Mouse (Mus musculus) embryonic facial prominence, embryonic 13.5 days (tissue): ENCODE results near the gene Krtap10-4. TPM values are rescaled to one million over a fixed set of nuclear protein-coding genes. Genes with fewer than 3 reads are reported as not detected.

ENCODE experiments used
- ATAC-seq: fragments of 200-750 bp; cut with Nextera tagmentation; 2 replicates; pipeline ENCODE4 v1.8.0; 2017; ENCODE audit warnings: low read depth; ENCODE audit not compliant: insufficient number of reproducible peaks, insufficient read depth, low FRiP score, low TSS enrichment
- H3K27ac ChIP-seq: fragments of 300-500 bp; sonication (generic); 2 replicates; pipeline ENCODE4 v1.5.1; 2015; ENCODE audit warnings: moderate library complexity, mild to moderate bottlenecking, inconsistent platforms
- H3K27me3 ChIP-seq: fragments of 300-500 bp; sonication (generic); 2 replicates; pipeline ENCODE4 v1.6.1; 2015; ENCODE audit warnings: mild to moderate bottlenecking, inconsistent platforms
- H3K36me3 ChIP-seq: fragments of 300-500 bp; sonication (generic); 2 replicates; pipeline ENCODE4 v1.6.1; 2015; ENCODE audit warnings: mild to moderate bottlenecking, inconsistent platforms
- H3K4me1 ChIP-seq: fragments of 300-500 bp; sonication (generic); 2 replicates; pipeline ENCODE4 v1.6.1; 2015; ENCODE audit warnings: inconsistent platforms
- H3K4me2 ChIP-seq: fragments of 300-500 bp; sonication (generic); 2 replicates; pipeline ENCODE4 v1.6.1; 2015; ENCODE audit warnings: moderate library complexity, mild to moderate bottlenecking, inconsistent platforms
- H3K4me3 ChIP-seq: fragments of 300-500 bp; sonication (generic); 2 replicates; pipeline ENCODE4 v1.5.1; 2015; ENCODE audit warnings: mild to moderate bottlenecking, inconsistent platforms
- H3K9ac ChIP-seq: fragments of 300-500 bp; sonication (generic); 2 replicates; pipeline ENCODE4 v1.6.1; 2015; ENCODE audit warnings: mild to moderate bottlenecking, inconsistent platforms
- H3K9me3 ChIP-seq: fragments of 300-500 bp; sonication (generic); 2 replicates; pipeline ENCODE4 v1.6.1; 2016; ENCODE audit warnings: inconsistent platforms
- WGBS: fragments of 180-500 bp; shearing (Covaris S2); methylation state at CpG from one replicate; pipeline ENCODE4 v1.1.7; 2015; ENCODE audit warnings: mixed read lengths; 5-methylcytosine and 5-hydroxymethylcytosine counted together
- polyA plus RNA-seq: library from polyadenylated mRNA; unstranded; fragments of >200 nt; fragmentation: Nextera tagmentation; extraction: Ambion mirVana; gene quantifications from 2 replicates; pipeline ENCODE4 v1.2.1, GENCODE M21; 2015

Krtap10-4 gene
- polyA plus RNA-seq = not detected in 2 replicates

DNA sequence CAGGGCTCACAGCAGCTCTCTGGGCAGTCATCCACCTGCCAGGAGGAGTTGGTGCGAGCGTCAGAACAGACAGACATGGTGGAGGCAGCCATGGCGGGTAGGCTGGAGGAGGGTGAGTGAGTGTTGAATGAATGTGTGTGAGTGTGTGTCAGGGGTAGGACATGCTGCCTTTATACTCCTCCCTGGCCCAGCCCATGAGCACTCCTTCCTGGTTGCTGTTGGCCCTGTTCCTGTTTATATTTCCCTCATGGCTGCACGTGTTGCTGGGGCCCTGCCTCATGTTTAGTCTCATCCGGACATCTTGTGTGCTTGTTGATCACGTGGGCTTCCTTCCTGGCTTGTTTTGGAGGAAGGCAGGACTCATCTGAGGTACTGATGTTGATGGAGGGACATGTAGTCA lies at the start of gene Krtap10-4:
Gene Krtap10-4 (minus strand): TSS at position 145 of the 400 bp plus-strand sequence.
- H3K9me3 ChIP-seq = no peaks in the 10 kb centered on the region
- H3K27ac ChIP-seq = no peak within 1 kb of the TSS
- H3K9ac ChIP-seq = no peak within 1 kb of the TSS
- H3K27me3 ChIP-seq = no peaks in the 10 kb centered on the region
- no peaks in the 10 kb centered on the region for H3K4me1 ChIP-seq
- H3K4me2 ChIP-seq = no peak within 1 kb of the TSS
- no peak within 1 kb of the TSS for H3K4me3 ChIP-seq
- no peaks in the 10 kb centered on the region for H3K36me3 ChIP-seq
- WGBS = 71% methylated on average over 6 of the region's 6 CpGs
- ATAC-seq = no peak

DNA sequence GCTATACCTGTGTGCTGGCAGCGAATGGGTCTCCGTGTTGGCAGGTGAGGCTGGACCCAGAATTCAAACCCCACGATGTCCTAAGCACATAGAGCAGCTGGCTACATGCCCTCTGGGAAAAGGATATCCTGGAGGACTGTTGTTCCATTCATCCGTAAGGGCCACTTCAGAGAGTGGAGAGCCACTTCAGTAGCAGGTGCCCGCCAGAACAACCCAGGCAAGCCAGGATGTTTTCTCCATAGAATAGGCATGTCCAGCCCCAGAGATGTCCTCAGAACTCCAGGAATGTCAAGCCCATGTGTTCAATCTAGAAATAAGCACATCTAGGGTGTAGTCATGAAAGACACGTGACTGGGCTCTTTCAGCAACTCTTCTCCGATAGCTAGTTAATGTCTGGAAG lies 42.8 kb upstream of the Krtap10-4 start:
- no peaks in the 10 kb centered on the region for H3K9me3 ChIP-seq
- H3K27me3 ChIP-seq = no peaks in the 10 kb centered on the region
- H3K4me3 ChIP-seq = no peak overlapping the region
- no peak for ATAC-seq
- H3K4me2 ChIP-seq = no peak overlapping the region
- no peak overlapping the region for H3K27ac ChIP-seq
- H3K4me1 ChIP-seq = no peaks in the 10 kb centered on the region
- H3K36me3 ChIP-seq = no peaks in the 10 kb centered on the region
- no peak overlapping the region for H3K9ac ChIP-seq
- 89% methylated on average over 7 of the region's 7 CpGs for WGBS

DNA sequence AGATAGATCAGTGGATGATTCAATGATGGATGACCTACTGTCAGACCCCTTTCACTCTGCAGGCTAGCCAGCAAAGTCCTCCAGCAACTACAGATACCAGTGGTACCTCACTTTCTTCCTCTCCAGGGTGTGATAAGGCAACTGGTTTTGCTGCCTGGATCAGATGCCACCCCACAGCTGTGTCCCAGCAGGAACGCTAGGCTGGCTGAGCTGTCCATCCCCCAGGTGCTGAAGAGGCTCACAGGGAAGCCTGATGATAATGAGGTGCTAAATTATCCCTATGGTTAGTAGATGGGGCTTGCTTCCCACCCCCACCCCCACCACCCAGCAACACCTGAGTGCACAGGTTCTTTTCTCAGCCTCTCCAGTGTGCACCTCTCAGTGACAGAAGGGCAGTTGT lies 40.7 kb upstream of the Krtap10-4 start:
- Histone ChIP-seq H3K4me2 (no peak overlapping the region), H3K9ac (no peak overlapping the region), H3K9me3 (no peaks in the 10 kb centered on the region), H3K4me3 (no peak overlapping the region), H3K27me3 (no peaks in the 10 kb centered on the region), H3K36me3 (no peaks in the 10 kb centered on the region), H3K27ac (no peak overlapping the region), H3K4me1 (no peaks in the 10 kb centered on the region)
- ATAC-seq = no peak
- WGBS = 7% methylated on average over 1 of the region's 1 CpGs

DNA sequence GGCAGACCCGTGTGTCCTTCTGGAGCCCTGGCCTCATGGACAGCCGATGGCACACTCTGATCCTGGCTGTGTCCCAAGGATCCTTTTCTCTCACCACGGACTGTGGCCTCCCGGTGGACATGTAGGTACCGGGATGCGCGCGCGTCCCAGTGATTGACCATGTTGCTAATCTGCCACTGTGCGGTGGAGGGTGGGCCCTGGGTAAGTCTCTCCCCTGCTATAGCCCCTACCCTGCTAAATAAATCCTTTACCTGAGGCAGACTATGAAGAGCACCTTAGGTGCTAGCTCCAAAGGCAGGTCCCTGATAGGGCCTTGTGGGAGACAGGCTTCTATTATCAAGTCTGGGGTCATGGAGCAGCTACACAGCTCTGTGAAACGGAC lies 37.9 kb upstream of the Krtap10-4 start:
- H3K4me3 ChIP-seq = peak overlapping the region; percentile 19
- H3K27ac ChIP-seq = no peak overlapping the region
- no peak for ATAC-seq
- no peaks in the 10 kb centered on the region for H3K9me3 ChIP-seq
- H3K4me1 ChIP-seq = no peaks in the 10 kb centered on the region
- no peaks in the 10 kb centered on the region for H3K27me3 ChIP-seq
- no peaks in the 10 kb centered on the region for H3K36me3 ChIP-seq
- 39% methylated on average over 11 of the region's 11 CpGs for WGBS
- peak overlapping the region; percentile 46 for H3K4me2 ChIP-seq
- H3K9ac ChIP-seq = 0 out of 2 replicates have a peak overlapping the region, but pooled peaks have one; percentile 27

DNA sequence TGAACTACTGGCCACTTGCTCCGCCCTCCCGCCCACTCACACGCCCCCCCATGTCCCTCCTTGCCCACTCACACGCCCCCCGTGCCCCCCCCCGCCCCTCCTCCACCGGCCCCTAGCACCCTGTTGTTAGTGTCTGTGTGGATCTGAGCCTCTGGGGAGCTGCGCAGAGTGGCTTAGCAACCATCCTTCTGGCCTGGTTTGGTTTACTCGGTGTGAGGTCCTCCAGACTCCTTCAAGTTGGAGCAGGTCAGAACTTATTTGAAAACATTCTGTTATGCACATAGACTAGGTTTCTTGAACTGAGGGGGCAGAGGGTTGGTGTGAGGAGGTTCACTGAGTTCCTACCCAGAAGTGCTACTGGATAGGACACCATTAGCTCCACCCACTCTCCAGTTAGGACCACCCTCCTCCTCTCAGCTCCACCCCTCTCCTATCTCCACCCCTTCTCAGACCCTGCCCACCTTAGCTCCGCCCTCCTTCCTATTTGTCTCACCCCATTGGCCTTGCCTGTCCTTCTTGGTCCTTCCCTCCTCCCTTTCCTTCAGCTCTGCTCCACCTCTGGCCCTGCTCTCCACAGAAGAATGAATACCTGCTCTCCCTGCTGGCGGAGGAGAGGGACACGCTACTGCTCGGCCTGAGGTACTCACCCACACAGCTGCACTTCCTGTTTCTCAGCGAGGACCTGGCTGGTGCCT lies 37.3 kb upstream of the Krtap10-4 start:
- Histone ChIP-seq H3K4me3 (peak overlapping the region; percentile 19), H3K27ac (peak overlapping the region; percentile 16; the same call in 1 of the 2 replicates), H3K4me2 (peak overlapping the region; percentile 46), H3K4me1 (no peaks in the 10 kb centered on the region), H3K9ac (0 out of 2 replicates have a peak overlapping the region, but pooled peaks have one; percentile 27), H3K9me3 (no peaks in the 10 kb centered on the region), H3K36me3 (no peaks in the 10 kb centered on the region), H3K27me3 (no peaks in the 10 kb centered on the region)
- ATAC-seq = peak; percentile 53
- 32% methylated on average over 14 of the region's 14 CpGs for WGBS

DNA sequence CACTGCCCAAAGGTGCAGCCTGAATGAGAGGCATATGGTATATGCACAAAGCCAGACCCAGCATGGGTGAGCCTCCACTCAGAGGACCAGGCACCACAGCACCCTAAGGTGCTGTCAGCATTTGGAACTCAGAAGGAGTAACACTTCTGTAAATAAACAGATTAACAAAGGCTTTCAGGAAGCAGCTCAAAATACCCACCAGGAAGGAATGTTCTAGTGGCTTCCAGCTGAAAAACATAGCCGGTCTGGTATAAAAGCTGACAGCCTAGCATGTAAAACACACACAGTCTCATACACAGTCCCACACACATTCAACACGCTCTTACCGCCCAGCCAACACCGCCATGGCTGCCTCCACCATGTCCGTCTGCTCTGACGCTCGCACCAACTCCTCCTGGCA lies 34.8 kb upstream of the Krtap10-4 start, which contains the start of gene Gm3285:
Gene Gm3285 (plus strand): TSS at position 301 of the 400 bp plus-strand sequence.
- Histone ChIP-seq H3K9ac (no peak within 1 kb of the TSS), H3K4me1 (no peaks in the 10 kb centered on the region), H3K27ac (no peak within 1 kb of the TSS), H3K9me3 (peaks cover 6% of the 10 kb centered on the region; the same call in 1 of the 2 replicates), H3K4me2 (no peak within 1 kb of the TSS), H3K4me3 (no peak within 1 kb of the TSS), H3K27me3 (no peaks in the 10 kb centered on the region), H3K36me3 (no peaks in the 10 kb centered on the region)
- WGBS = 54% methylated on average over 7 of the region's 7 CpGs
- no peak for ATAC-seq

DNA sequence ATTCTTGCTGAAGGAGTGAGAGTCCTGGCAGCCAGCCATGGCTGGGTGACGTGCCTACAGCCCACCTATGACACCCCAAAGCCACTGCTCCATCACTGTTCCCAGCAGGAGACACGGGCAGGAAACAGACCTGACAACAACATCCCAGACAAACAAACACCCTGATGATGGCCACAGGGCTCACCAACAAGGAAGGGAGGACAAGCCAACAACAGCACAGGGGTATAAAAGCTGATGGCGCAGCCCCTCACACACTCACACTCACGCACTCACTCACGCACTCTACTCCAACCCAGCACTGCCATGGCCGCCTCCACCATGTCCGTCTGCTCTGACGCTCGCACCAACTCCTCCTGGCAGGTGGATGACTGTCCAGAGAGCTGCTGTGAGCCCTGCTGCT lies 25.7 kb upstream of the Krtap10-4 start, which contains the start of gene Gm10318:
Gene Gm10318 (plus strand): TSS at position 301 of the 400 bp plus-strand sequence.
- no peak within 1 kb of the TSS for H3K4me3 ChIP-seq
- H3K36me3 ChIP-seq = no peaks in the 10 kb centered on the region
- no peak within 1 kb of the TSS for H3K9ac ChIP-seq
- H3K9me3 ChIP-seq = no peaks in the 10 kb centered on the region
- 65% methylated on average over 9 of the region's 9 CpGs for WGBS
- no peaks in the 10 kb centered on the region for H3K27me3 ChIP-seq
- H3K4me2 ChIP-seq = no peak within 1 kb of the TSS
- no peak for ATAC-seq
- H3K4me1 ChIP-seq = no peaks in the 10 kb centered on the region
- no peak within 1 kb of the TSS for H3K27ac ChIP-seq

DNA sequence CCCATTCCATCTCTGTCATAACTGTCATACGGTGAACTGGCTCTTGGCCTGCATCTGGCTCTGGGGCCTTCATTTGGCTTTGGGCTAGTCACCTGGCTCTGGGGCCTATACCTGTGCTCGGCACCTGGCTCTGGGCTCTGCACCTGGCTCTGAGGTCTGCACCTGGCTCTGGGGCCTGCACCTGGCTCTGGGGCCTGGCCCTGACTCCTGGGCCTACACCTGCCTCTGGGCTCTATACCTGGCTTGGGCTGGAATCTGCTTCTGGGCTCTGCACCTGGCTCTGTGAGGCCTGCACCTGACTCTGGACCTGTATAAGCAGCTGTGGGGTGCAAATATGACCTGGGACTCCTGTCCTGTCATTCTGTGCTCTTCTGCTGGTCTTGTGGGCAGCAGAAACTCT lies 20.6 kb upstream of the Krtap10-4 start:
- no peak overlapping the region for H3K4me3 ChIP-seq
- no peak overlapping the region for H3K4me2 ChIP-seq
- ATAC-seq = no peak
- H3K9me3 ChIP-seq = peaks cover 12% of the 10 kb centered on the region; the same call in 1 of the 2 replicates
- H3K4me1 ChIP-seq = no peaks in the 10 kb centered on the region
- no peak overlapping the region for H3K9ac ChIP-seq
- no peaks in the 10 kb centered on the region for H3K27me3 ChIP-seq
- no peak overlapping the region for H3K27ac ChIP-seq
- 75% methylated on average over 2 of the region's 2 CpGs for WGBS
- H3K36me3 ChIP-seq = no peaks in the 10 kb centered on the region

DNA sequence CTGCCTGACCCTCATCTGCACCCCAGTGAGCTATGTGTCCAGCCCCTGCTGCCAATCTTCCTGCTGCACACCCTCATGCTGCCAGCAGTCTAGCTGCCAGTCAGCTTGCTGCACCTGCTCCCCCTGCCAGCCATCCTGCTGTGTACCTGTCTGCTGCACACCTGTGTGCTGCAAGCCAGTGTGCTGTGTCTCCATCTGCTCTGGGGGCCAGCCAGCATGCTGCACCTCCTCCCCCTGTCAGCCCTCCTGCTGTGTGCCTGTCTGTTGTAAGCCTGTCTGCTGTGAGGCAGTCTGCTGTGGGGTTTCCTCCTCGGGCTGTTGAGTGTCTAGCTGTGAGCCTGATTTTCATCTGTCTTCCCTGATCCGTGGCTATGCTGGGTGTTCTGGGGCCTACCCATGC lies 20.1 kb upstream of the Krtap10-4 start:
- peaks cover 12% of the 10 kb centered on the region; the same call in 1 of the 2 replicates for H3K9me3 ChIP-seq
- no peak overlapping the region for H3K9ac ChIP-seq
- H3K4me3 ChIP-seq = no peak overlapping the region
- no peaks in the 10 kb centered on the region for H3K36me3 ChIP-seq
- H3K4me2 ChIP-seq = no peak overlapping the region
- no peaks in the 10 kb centered on the region for H3K27me3 ChIP-seq
- ATAC-seq = no peak
- 20% methylated on average over 2 of the region's 2 CpGs for WGBS
- H3K4me1 ChIP-seq = no peaks in the 10 kb centered on the region
- H3K27ac ChIP-seq = no peak overlapping the region

DNA sequence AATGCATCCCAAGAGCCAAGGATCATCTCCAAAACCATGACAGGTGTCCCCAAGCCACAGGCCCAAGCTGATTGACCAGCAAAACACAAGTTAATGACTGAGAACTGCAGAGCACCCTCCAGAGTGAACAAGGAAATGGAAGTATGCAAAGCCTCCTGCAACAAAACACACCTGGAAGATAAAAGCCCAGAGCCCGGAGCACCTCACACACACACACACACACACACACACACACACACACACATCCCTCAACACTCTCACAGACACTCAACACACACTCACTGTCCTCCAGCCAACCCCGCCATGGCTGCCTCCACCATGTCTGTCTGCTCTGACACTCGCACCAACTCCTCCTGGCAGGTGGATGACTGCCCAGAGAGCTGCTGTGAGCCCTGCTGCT lies 19.6 kb upstream of the Krtap10-4 start, which contains the start of gene Gm36176:
Gene Gm36176 (plus strand): TSS at position 301 of the 400 bp plus-strand sequence.
- ATAC-seq = no peak
- no peak within 1 kb of the TSS for H3K4me2 ChIP-seq

DNA sequence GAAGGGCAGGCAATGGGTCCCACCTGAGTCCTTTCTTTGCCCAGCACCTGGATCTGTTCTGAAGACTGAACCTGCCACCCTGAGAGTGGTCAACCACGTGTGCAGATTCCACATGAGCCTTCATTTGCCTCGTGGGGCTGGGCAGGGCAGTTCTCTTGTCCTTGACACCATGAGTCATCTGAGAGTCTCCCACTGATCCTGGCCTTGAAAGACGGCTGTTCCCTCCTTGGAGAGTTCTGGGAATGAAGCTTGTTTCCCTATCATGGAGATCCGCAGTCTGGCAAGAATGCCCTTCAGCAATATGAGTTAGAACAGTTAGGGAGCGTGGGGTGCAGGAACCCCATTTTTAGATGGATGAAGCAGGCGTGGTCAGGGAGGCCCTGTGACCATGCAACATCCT lies 12.1 kb upstream of the Krtap10-4 start:
- Histone ChIP-seq H3K4me2 (no peak overlapping the region), H3K4me3 (no peak overlapping the region), H3K36me3 (no peaks in the 10 kb centered on the region), H3K9me3 (peaks cover 9% of the 10 kb centered on the region; the same call in 1 of the 2 replicates), H3K27me3 (no peaks in the 10 kb centered on the region), H3K4me1 (no peaks in the 10 kb centered on the region), H3K9ac (no peak overlapping the region), H3K27ac (no peak overlapping the region)
- ATAC-seq = no peak
- WGBS = 74% methylated on average over 6 of the region's 6 CpGs

More for the DNA sequence above, 19.6 kb upstream of the Krtap10-4 start, which contains the start of gene Gm36176:
- 57% methylated on average over 3 of the region's 3 CpGs for WGBS
- H3K9me3 ChIP-seq = peaks cover 12% of the 10 kb centered on the region; the same call in 1 of the 2 replicates
- H3K27ac ChIP-seq = no peak within 1 kb of the TSS
- H3K4me1 ChIP-seq = no peaks in the 10 kb centered on the region
- no peaks in the 10 kb centered on the region for H3K27me3 ChIP-seq
- no peaks in the 10 kb centered on the region for H3K36me3 ChIP-seq
- H3K9ac ChIP-seq = no peak within 1 kb of the TSS
- no peak within 1 kb of the TSS for H3K4me3 ChIP-seq

DNA sequence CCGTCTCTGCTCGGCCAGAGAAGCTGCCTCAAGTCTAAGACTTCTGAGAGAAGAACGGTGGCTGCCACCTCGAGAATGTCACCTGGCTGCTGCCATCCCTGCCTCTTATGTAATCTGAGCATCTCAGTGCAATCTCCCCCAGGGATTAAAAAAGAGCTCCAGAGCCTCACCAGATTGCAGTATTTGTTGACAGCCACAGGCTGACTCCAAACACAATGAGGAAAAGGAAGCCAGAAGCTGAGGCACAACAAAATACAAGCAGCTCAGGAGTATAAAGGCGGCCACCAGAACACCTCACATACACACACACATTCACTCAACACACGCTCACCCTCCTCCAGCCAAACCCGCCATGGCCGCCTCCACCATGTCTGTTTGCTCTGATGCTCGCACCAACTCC lies 8.8 kb upstream of the Krtap10-4 start, which contains the start of gene Krtap10-10:
Gene Krtap10-10 (plus strand): TSS at position 301 of the 400 bp plus-strand sequence.
- H3K4me1 ChIP-seq = no peaks in the 10 kb centered on the region

More for the DNA sequence above, 8.8 kb upstream of the Krtap10-4 start, which contains the start of gene Krtap10-10:
- no peaks in the 10 kb centered on the region for H3K36me3 ChIP-seq
- ATAC-seq = no peak
- H3K27ac ChIP-seq = no peak within 1 kb of the TSS
- no peak within 1 kb of the TSS for H3K9ac ChIP-seq
- WGBS = 68% methylated on average over 9 of the region's 9 CpGs
- H3K9me3 ChIP-seq = no peaks in the 10 kb centered on the region
- no peak within 1 kb of the TSS for H3K4me2 ChIP-seq
- no peaks in the 10 kb centered on the region for H3K27me3 ChIP-seq
- no peak within 1 kb of the TSS for H3K4me3 ChIP-seq
